Mouse (Mus musculus): Measurements from ENCODE around the gene Zkscan1. TPM values are rescaled to one million over a fixed set of nuclear protein-coding genes. Genes with fewer than 3 reads are reported as not detected.
"Not testable (repeated sequence)": the region's sequence is repeated elsewhere in the genome, so short reads cannot be mapped to it uniquely, and the experiment has no call there.

Gene Zkscan1
- 16.5 and 17.8 TPM in 2 replicates for polyA plus RNA-seq (2015; fragmentation: Nextera tagmentation; extraction: Ambion mirVana)

GRCm38 (mm10) chr5:138084996-138085395, at the start of gene Zkscan1:
Gene Zkscan1, plus strand, starts transcription at chr5:138085084.
- Histone ChIP-seq H3K27ac (replicated peaks) (peak within 1 kb of the TSS; percentile 81), H3K36me3 (peaks cover 4% of the 10 kb centered on the region; the same call in 1 of the 2 replicates), H3K4me2 (replicated peaks) (peak within 1 kb of the TSS; percentile 59), H3K9me3 (replicated peaks) (no peaks in the 10 kb centered on the region), H3K9ac (peak within 1 kb of the TSS; percentile 98), H3K27me3 (no peaks in the 10 kb centered on the region; the same call in 1 of the 2 replicates), H3K4me1 (peaks cover 8% of the 10 kb centered on the region; the same call in 1 of the 2 replicates), H3K4me3 (replicated peaks) (peak within 1 kb of the TSS; percentile 99)
- peak; percentile 90 for ATAC-seq (ENCODE audit: insufficient number of reproducible peaks, low FRiP score, low TSS enrichment, low read depth)
- under 1% methylated on average over 27 of the region's 27 CpGs for WGBS

GRCm38 (mm10) chr5:138052894-138053293, 32.0 kb upstream of the Zkscan1 start, which contains the start of gene Smok3c:
Gene Smok3c, plus strand, starts transcription at chr5:138053194.
- H3K9ac ChIP-seq; ATAC-seq (ENCODE audit: insufficient number of reproducible peaks, low FRiP score, low TSS enrichment, low read depth); H3K36me3 ChIP-seq; H3K4me1 ChIP-seq; H3K27me3 ChIP-seq; H3K9me3 ChIP-seq (replicated peaks); H3K4me3 ChIP-seq (replicated peaks); H3K27ac ChIP-seq (replicated peaks); H3K4me2 ChIP-seq (replicated peaks): not testable (repeated sequence)
- no CpG with 5 or more reads among the region's 5 CpGs for WGBS

GRCm38 (mm10) chr5:138073803-138074202, 11.1 kb upstream of the Zkscan1 start:
- WGBS = 90% methylated on average over 4 of the region's 4 CpGs
- no peaks in the 10 kb centered on the region for H3K27me3 ChIP-seq
- no peaks in the 10 kb centered on the region for H3K4me1 ChIP-seq
- no peak overlapping the region for H3K4me3 ChIP-seq (replicated peaks)
- H3K27ac ChIP-seq (replicated peaks) = no peak overlapping the region
- H3K9me3 ChIP-seq (replicated peaks) = no peaks in the 10 kb centered on the region
- no peak overlapping the region for H3K4me2 ChIP-seq (replicated peaks)
- H3K9ac ChIP-seq = no peak overlapping the region
- no peaks in the 10 kb centered on the region for H3K36me3 ChIP-seq
- no peak for ATAC-seq (ENCODE audit: insufficient number of reproducible peaks, low FRiP score, low TSS enrichment, low read depth)

GRCm38 (mm10) chr5:138075684-138076083, 9.2 kb upstream of the Zkscan1 start:
- Histone ChIP-seq H3K4me2 (replicated peaks) (no peak overlapping the region), H3K36me3 (no peaks in the 10 kb centered on the region), H3K9ac (no peak overlapping the region), H3K4me1 (no peaks in the 10 kb centered on the region), H3K27ac (replicated peaks) (no peak overlapping the region), H3K27me3 (no peaks in the 10 kb centered on the region), H3K9me3 (replicated peaks) (no peaks in the 10 kb centered on the region), H3K4me3 (replicated peaks) (no peak overlapping the region)
- WGBS = 70% methylated on average over 3 of the region's 3 CpGs
- no peak for ATAC-seq (ENCODE audit: insufficient number of reproducible peaks, low FRiP score, low TSS enrichment, low read depth)

- H3K4me2 ChIP-seq (replicated peaks) = no peak overlapping the region
- no peak overlapping the region for H3K4me3 ChIP-seq (replicated peaks)
- H3K27me3 ChIP-seq = no peaks in the 10 kb centered on the region
- H3K27ac ChIP-seq (replicated peaks) = no peak overlapping the region
- H3K9me3 ChIP-seq (replicated peaks) = no peaks in the 10 kb centered on the region
- H3K4me1 ChIP-seq = no peaks in the 10 kb centered on the region
- H3K36me3 ChIP-seq = no peaks in the 10 kb centered on the region
- ATAC-seq (ENCODE audit: insufficient number of reproducible peaks, low FRiP score, low TSS enrichment, low read depth) = no peak
- WGBS = 63% methylated on average over 2 of the region's 2 CpGs
- no peak overlapping the region for H3K9ac ChIP-seq
Observed at GRCm38 (mm10) chr5:138076148-138076547, 8.7 kb upstream of the Zkscan1 start.

GRCm38 (mm10) chr5:138080456-138080855, 4.4 kb upstream of the Zkscan1 start:
- Histone ChIP-seq H3K27ac (replicated peaks) (no peak overlapping the region), H3K9ac (no peak overlapping the region), H3K9me3 (replicated peaks) (no peaks in the 10 kb centered on the region), H3K4me3 (replicated peaks) (no peak overlapping the region), H3K36me3 (no peaks in the 10 kb centered on the region), H3K4me2 (replicated peaks) (no peak overlapping the region), H3K4me1 (no peaks in the 10 kb centered on the region), H3K27me3 (no peaks in the 10 kb centered on the region; the same call in 1 of the 2 replicates)
- 87% methylated on average over 5 of the region's 5 CpGs for WGBS
- ATAC-seq (ENCODE audit: insufficient number of reproducible peaks, low FRiP score, low TSS enrichment, low read depth) = no peak

- Histone ChIP-seq H3K9me3 (replicated peaks) (no peaks in the 10 kb centered on the region), H3K27ac (replicated peaks) (no peak overlapping the region), H3K27me3 (no peaks in the 10 kb centered on the region; the same call in 1 of the 2 replicates), H3K4me2 (replicated peaks) (no peak overlapping the region), H3K4me1 (peaks cover under 1% of the 10 kb centered on the region; the same call in 1 of the 2 replicates), H3K4me3 (replicated peaks) (no peak overlapping the region), H3K36me3 (no peaks in the 10 kb centered on the region), H3K9ac (no peak overlapping the region)
- WGBS = 83% methylated on average over 9 of the region's 9 CpGs
- no peak for ATAC-seq (ENCODE audit: insufficient number of reproducible peaks, low FRiP score, low TSS enrichment, low read depth)
Observed at GRCm38 (mm10) chr5:138081446-138081845, 3.4 kb upstream of the Zkscan1 start.

- H3K27me3 ChIP-seq = no peaks in the 10 kb centered on the region; the same call in 1 of the 2 replicates
- no peak overlapping the region for H3K9ac ChIP-seq
- H3K9me3 ChIP-seq (replicated peaks) = no peaks in the 10 kb centered on the region
- no peak for ATAC-seq (ENCODE audit: insufficient number of reproducible peaks, low FRiP score, low TSS enrichment, low read depth)
- peaks cover 8% of the 10 kb centered on the region; the same call in 1 of the 2 replicates for H3K4me1 ChIP-seq
- peaks cover 4% of the 10 kb centered on the region; the same call in 1 of the 2 replicates for H3K36me3 ChIP-seq
- H3K27ac ChIP-seq (replicated peaks) = no peak overlapping the region
- no peak overlapping the region for H3K4me3 ChIP-seq (replicated peaks)
- 70% methylated on average over 2 of the region's 2 CpGs for WGBS
- no peak overlapping the region for H3K4me2 ChIP-seq (replicated peaks)
Observed at GRCm38 (mm10) chr5:138083318-138083900, 1.5 kb upstream of the Zkscan1 start.

GRCm38 (mm10) chr5:138083936-138084335, 948 bp upstream of the Zkscan1 start:
- H3K4me3 ChIP-seq (replicated peaks) = no peak overlapping the region
- H3K27ac ChIP-seq (replicated peaks) = no peak overlapping the region
- peaks cover 4% of the 10 kb centered on the region; the same call in 1 of the 2 replicates for H3K36me3 ChIP-seq
- no peak for ATAC-seq (ENCODE audit: insufficient number of reproducible peaks, low FRiP score, low TSS enrichment, low read depth)
- no peak overlapping the region for H3K4me2 ChIP-seq (replicated peaks)
- H3K9ac ChIP-seq = no peak overlapping the region
- H3K27me3 ChIP-seq = no peaks in the 10 kb centered on the region; the same call in 1 of the 2 replicates
- no peaks in the 10 kb centered on the region for H3K9me3 ChIP-seq (replicated peaks)
- peaks cover 8% of the 10 kb centered on the region; the same call in 1 of the 2 replicates for H3K4me1 ChIP-seq
- WGBS = 93% methylated on average over 2 of the region's 2 CpGs

GRCm38 (mm10) chr5:138084507-138084906, 377 bp upstream of the Zkscan1 start:
- peaks cover 4% of the 10 kb centered on the region; the same call in 1 of the 2 replicates for H3K36me3 ChIP-seq
- no peak overlapping the region for H3K9ac ChIP-seq
- ATAC-seq (ENCODE audit: insufficient number of reproducible peaks, low FRiP score, low TSS enrichment, low read depth) = no peak
- H3K4me3 ChIP-seq (replicated peaks) = peak overlapping the region; percentile 99
- WGBS = 56% methylated on average over 2 of the region's 2 CpGs
- no peak overlapping the region for H3K27ac ChIP-seq (replicated peaks)
- H3K27me3 ChIP-seq = no peaks in the 10 kb centered on the region; the same call in 1 of the 2 replicates
- H3K9me3 ChIP-seq (replicated peaks) = no peaks in the 10 kb centered on the region
- H3K4me2 ChIP-seq (replicated peaks) = peak overlapping the region; percentile 37
- peaks cover 8% of the 10 kb centered on the region; the same call in 1 of the 2 replicates for H3K4me1 ChIP-seq

GRCm38 (mm10) chr5:138085421-138085911, 582 bp downstream of the Zkscan1 start:
- Histone ChIP-seq H3K27me3 (no peaks in the 10 kb centered on the region; the same call in 1 of the 2 replicates), H3K27ac (replicated peaks) (peak overlapping the region; percentile 81), H3K9me3 (replicated peaks) (no peaks in the 10 kb centered on the region), H3K36me3 (peaks cover 4% of the 10 kb centered on the region; the same call in 1 of the 2 replicates), H3K4me1 (peaks cover 8% of the 10 kb centered on the region; the same call in 1 of the 2 replicates), H3K4me2 (replicated peaks) (peak overlapping the region; percentile 59), H3K9ac (peak overlapping the region; percentile 98), H3K4me3 (replicated peaks) (peak overlapping the region; percentile 99)
- under 1% methylated on average over 18 of the region's 18 CpGs for WGBS
- no peak for ATAC-seq (ENCODE audit: insufficient number of reproducible peaks, low FRiP score, low TSS enrichment, low read depth)

All from embryonic facial prominence, embryonic 15.5 days (tissue).